Mouse (Mus musculus) B cell, adult 67 days (primary cell): ENCODE measurements around the gene Bhlha15. TPM values are rescaled to one million over a fixed set of nuclear protein-coding genes. Genes with fewer than 3 reads are reported as not detected.

Source experiments
- total RNA-seq, 2 experiments: library from RNA; stranded (reverse); gene quantifications; 4 replicates each; pipeline ENCODE4 v1.2.4; 2023

Bhlha15 gene
- 1 to 10 TPM; 2.5 to 5.7 TPM for total RNA-seq

GRCm38 (mm10) chr5:144189950-144190583, at the start of gene Bhlha15:
Gene Bhlha15, plus strand, starts transcription at chr5:144190286.

GRCm38 (mm10) chr5:144223503-144223862, 33.4 kb downstream of the Bhlha15 start, which contains the start of gene Tecpr1:
Gene Tecpr1, minus strand, starts transcription at chr5:144223615.

Other genes starting within 250 kb of the Bhlha15 start
- 100 to 1,000 TPM in 1 of 2 experiments, 10 to 100 TPM in 1; 100.0 to 102 TPM for gene Ccz1, start 175.4 kb upstream of the Bhlha15 start, total RNA-seq
- gene Ocm, start 163.6 kb upstream of the Bhlha15 start, total RNA-seq: not detected
- gene Lmtk2, start 89.8 kb upstream of the Bhlha15 start, total RNA-seq: 10 to 100 TPM; 48.2 to 53.3 TPM
- 100 to 1,000 TPM; 133 to 159 TPM for gene Tecpr1, start 33.3 kb downstream of the Bhlha15 start, total RNA-seq
- 10 to 100 TPM; 64.4 to 86.2 TPM for gene Bri3, start 54.2 kb downstream of the Bhlha15 start, total RNA-seq
- 1 to 10 TPM; 1.4 to 3.6 TPM for gene Baiap2l1, start 167.8 kb downstream of the Bhlha15 start, total RNA-seq